Mouse (Mus musculus) erythroblast, embryonic 14.5 days (primary cell): ENCODE measurements around the gene Naga. TPM values are rescaled to one million over a fixed set of nuclear protein-coding genes. Genes with fewer than 3 reads are reported as not detected.

Experiments used
- H3K27me3 ChIP-seq: 2 replicates; pipeline ENCODE4 v1.6.1; 2012; ENCODE audit warnings: inconsistent platforms; ENCODE audit not compliant: control insufficient read depth
- H3K36me3 ChIP-seq: 2 replicates; pipeline ENCODE4 v1.6.1; 2012; ENCODE audit warnings: mild to moderate bottlenecking, inconsistent platforms; ENCODE audit not compliant: control insufficient read depth
- H3K4me1 ChIP-seq: 2 replicates; pipeline ENCODE4 v1.6.1; 2012; ENCODE audit warnings: inconsistent platforms; ENCODE audit not compliant: control insufficient read depth
- H3K4me3 ChIP-seq: replicated peaks from 2 replicates; pipeline ENCODE3; 2012; ENCODE audit warnings: moderate library complexity, mild to moderate bottlenecking, inconsistent platforms
- H3K9me3 ChIP-seq: 2 replicates; pipeline ENCODE4 v1.6.1; 2012; ENCODE audit warnings: low read length, inconsistent platforms, mixed read lengths; ENCODE audit not compliant: control insufficient read depth
- GATA1 ChIP-seq: IDR thresholded peaks from 2 replicates; pipeline ENCODE4 v1.6.1; 2012; ENCODE audit warnings: low read length, inconsistent platforms, mixed read lengths
- TAL1 ChIP-seq: IDR thresholded peaks from 3 replicates; pipeline ENCODE4 v1.6.1; 2012; ENCODE audit warnings: low read length, inconsistent platforms, mixed read lengths
- polyA plus RNA-seq: library from polyadenylated mRNA; stranded (reverse); fragments of >175 nt; gene quantifications from 2 replicates; pipeline ENCODE4 v1.2.3, GENCODE M21; 2012

Gene Naga
- polyA plus RNA-seq, 1 experiment: 17.6 TPM

- Histone ChIP-seq H3K4me1 (peaks cover 79% of the 10 kb centered on the region), H3K9me3 (peaks cover 1% of the 10 kb centered on the region; the same call in 1 of the 2 replicates), H3K27me3 (no peaks in the 10 kb centered on the region), H3K4me3 (no peak overlapping the region), H3K36me3 (peaks cover 80% of the 10 kb centered on the region)
- TF ChIP-seq GATA1: no peak
- no peak for TF ChIP-seq TAL1
Observed at GRCm38 (mm10) chr15:82348258-82348998, 9.7 kb upstream of the Naga start.

DNA sequence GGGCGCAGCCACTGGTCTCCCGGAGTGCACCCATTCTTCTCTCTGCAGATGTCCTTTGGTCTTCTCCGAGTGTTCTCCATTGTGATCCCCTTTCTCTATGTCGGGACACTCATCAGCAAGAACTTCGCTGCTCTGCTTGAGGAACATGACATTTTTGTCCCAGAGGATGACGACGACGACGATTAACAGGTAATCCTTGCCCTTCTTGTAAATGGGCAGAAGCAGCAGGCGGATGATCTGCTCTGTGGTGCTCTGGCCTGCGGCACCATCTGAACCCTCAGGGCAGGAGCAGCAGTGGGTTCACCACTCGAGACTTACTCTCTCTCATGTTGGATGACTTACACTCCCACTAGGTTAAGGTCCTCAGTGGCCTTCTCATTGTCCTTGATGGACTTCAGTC lies 9.1 kb upstream of the Naga start:
- Histone ChIP-seq H3K9me3 (peaks cover 2% of the 10 kb centered on the region; the same call in 1 of the 2 replicates), H3K4me1 (peaks cover 79% of the 10 kb centered on the region), H3K4me3 (peak overlapping the region; percentile 91), H3K36me3 (peaks cover 86% of the 10 kb centered on the region), H3K27me3 (no peaks in the 10 kb centered on the region)
- no peak for TF ChIP-seq GATA1
- TF ChIP-seq TAL1: no peak

GRCm38 (mm10) chr15:82347303-82347676 lies 8.6 kb upstream of the Naga start:
- H3K4me1 ChIP-seq: peaks cover 81% of the 10 kb centered on the region
- no peaks in the 10 kb centered on the region for H3K27me3 ChIP-seq
- H3K9me3 ChIP-seq: peaks cover 2% of the 10 kb centered on the region; the same call in 1 of the 2 replicates
- peaks cover 88% of the 10 kb centered on the region for H3K36me3 ChIP-seq
- peak overlapping the region; percentile 91 for H3K4me3 ChIP-seq
- no peak for TF ChIP-seq TAL1
- no peak for TF ChIP-seq GATA1

DNA sequence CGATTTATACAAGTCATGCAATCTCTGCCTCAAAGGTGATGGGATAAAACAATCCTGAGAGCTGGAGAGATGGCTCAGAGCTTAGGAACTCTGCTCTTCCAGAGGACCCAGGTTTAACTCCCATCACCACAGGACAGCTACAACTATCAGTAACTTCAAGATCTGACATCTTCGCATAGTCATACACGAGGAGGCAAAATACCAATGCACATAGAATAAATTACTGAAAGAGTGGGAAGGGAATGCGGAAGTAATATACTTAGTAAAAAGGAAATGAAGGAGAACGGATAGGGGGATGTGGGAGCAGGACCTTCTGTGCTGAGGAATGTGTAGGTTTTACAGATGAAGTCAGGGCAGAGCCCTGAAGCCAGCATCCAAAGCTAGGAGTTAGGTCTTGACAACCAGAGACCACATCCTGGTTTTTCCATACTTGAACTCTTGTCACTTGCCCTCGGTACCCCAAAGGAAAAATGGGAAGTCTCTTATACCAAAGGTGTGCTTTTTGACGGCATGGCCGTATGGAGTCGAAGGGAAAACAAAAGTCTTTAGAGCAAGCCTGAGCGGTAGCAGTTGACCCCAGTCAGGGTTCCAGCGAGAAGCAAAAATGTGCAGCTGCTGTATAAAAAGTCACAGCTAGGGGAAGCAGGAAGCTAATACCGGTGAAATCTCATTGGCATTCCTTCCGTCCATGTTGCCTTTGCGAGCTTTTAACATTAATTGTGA lies 8.0 kb upstream of the Naga start:
- H3K27me3 ChIP-seq: no peaks in the 10 kb centered on the region
- peaks cover 2% of the 10 kb centered on the region; the same call in 1 of the 2 replicates for H3K9me3 ChIP-seq
- H3K4me3 ChIP-seq: peak overlapping the region; percentile 91
- H3K36me3 ChIP-seq: peaks cover 88% of the 10 kb centered on the region
- no peak for TF ChIP-seq GATA1
- TF ChIP-seq TAL1: no peak
- H3K4me1 ChIP-seq: peaks cover 81% of the 10 kb centered on the region

GRCm38 (mm10) chr15:82345820-82346470 lies 7.2 kb upstream of the Naga start:
- Histone ChIP-seq H3K4me1 (peaks cover 81% of the 10 kb centered on the region), H3K9me3 (peaks cover 2% of the 10 kb centered on the region; the same call in 1 of the 2 replicates), H3K27me3 (no peaks in the 10 kb centered on the region), H3K36me3 (peaks cover 81% of the 10 kb centered on the region), H3K4me3 (peak overlapping the region; percentile 91)
- TF ChIP-seq TAL1 (no peak), GATA1 (no peak)

DNA sequence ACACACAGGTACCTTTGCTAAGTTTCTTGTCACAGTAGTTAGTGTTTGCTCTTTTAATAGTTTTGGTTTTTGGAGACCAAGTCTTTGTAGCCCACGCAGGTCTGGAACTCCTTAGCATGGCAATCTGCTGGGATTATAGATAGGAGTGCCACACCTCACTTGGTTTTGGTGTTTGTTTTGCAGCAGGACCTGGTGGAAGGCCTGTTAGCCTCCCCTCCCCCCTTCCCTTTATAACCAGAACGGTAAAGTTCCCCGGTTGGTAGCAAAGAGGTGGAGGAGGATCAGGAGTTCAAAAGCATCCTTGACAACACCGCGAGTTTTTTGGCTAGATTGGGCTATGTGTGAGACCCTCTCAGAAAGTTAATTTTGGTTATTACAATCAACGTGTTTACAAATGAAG lies 6.2 kb upstream of the Naga start:
- H3K9me3 ChIP-seq: peaks cover 2% of the 10 kb centered on the region; the same call in 1 of the 2 replicates
- H3K36me3 ChIP-seq: peaks cover 71% of the 10 kb centered on the region
- TF ChIP-seq TAL1: no peak
- no peak for TF ChIP-seq GATA1
- H3K4me3 ChIP-seq: peak overlapping the region; percentile 91
- no peaks in the 10 kb centered on the region for H3K27me3 ChIP-seq
- peaks cover 83% of the 10 kb centered on the region for H3K4me1 ChIP-seq

- TF ChIP-seq GATA1: no peak
- no peak for TF ChIP-seq TAL1
- Histone ChIP-seq H3K4me3 (peak overlapping the region; percentile 91), H3K4me1 (peaks cover 88% of the 10 kb centered on the region)
Observed at GRCm38 (mm10) chr15:82343368-82344287, 4.9 kb upstream of the Naga start.

DNA sequence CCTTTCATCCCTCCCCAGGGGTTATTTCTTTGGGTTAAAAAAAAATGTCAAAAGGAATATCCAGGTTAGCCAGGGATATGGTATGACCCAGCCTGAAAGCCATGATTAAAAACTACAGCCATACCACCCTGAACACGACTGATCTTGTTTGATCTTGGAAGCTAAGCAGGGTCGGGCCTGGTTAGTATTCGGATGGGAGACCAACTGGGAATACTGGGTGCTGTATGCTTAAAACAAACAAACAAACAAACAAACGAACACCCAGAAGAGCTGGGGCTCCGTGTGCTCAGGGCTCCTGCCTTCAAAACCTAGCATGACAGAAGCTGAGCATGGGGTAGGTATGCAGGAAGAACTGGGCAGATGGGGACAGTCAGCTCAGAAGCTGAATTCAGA lies 3.8 kb upstream of the Naga start:
- H3K36me3 ChIP-seq: peaks cover 47% of the 10 kb centered on the region
- H3K4me1 ChIP-seq: peaks cover 87% of the 10 kb centered on the region
- no peaks in the 10 kb centered on the region for H3K27me3 ChIP-seq
- peak overlapping the region; percentile 91 for H3K4me3 ChIP-seq
- TF ChIP-seq GATA1 (no peak), TAL1 (no peak)
- H3K9me3 ChIP-seq: peaks cover 2% of the 10 kb centered on the region; the same call in 1 of the 2 replicates

More at GRCm38 (mm10) chr15:82343368-82344287, 4.9 kb upstream of the Naga start:
- H3K27me3 ChIP-seq: no peaks in the 10 kb centered on the region
- peaks cover 2% of the 10 kb centered on the region; the same call in 1 of the 2 replicates for H3K9me3 ChIP-seq
- H3K36me3 ChIP-seq: peaks cover 58% of the 10 kb centered on the region
